Mouse (Mus musculus) heart, embryonic 14.5 days (tissue): Measurements from ENCODE around the gene Ttll1. TPM values are rescaled to one million over a fixed set of nuclear protein-coding genes. Genes with fewer than 3 reads are reported as not detected.

Experiments
- ATAC-seq: fragments of 200-750 bp; cut with Nextera tagmentation; 2 replicates; pipeline ENCODE4 v1.8.0; 2017; ENCODE audit warnings: low read depth, moderate TSS enrichment; ENCODE audit not compliant: insufficient number of reproducible peaks, insufficient read depth, low FRiP score
- H3K27ac ChIP-seq, 2 experiments: fragments of 200-500 bp in 1 of 2; fragments of 300-500 bp in 1 of 2; sonication (generic) in 1 of 2; replicated peaks in 1 of 2; 2 replicates each; pipeline ENCODE4 v1.5.1; 2012 to 2014; ENCODE audit warnings: low read depth in 2 of 2, low read length in 2 of 2, control low read depth in 1 of 2, mild to moderate bottlenecking in 1 of 2, mixed read lengths in 1 of 2; ENCODE audit not compliant: control insufficient read depth in 1 of 2, insufficient read depth in 1 of 2
- H3K27me3 ChIP-seq: fragments of 300-500 bp; sonication (generic); 2 replicates; pipeline ENCODE4 v1.6.1; 2014; ENCODE audit warnings: mild to moderate bottlenecking, low read length, control low read depth; ENCODE audit not compliant: control insufficient read depth, insufficient read depth
- H3K36me3 ChIP-seq: fragments of 300-500 bp; sonication (generic); 2 replicates; pipeline ENCODE4 v1.6.1; 2014; ENCODE audit warnings: mild to moderate bottlenecking, control low read depth, low read length, mixed read lengths; ENCODE audit not compliant: control insufficient read depth, insufficient read depth
- H3K4me1 ChIP-seq, 2 experiments: fragments of 200-500 bp in 1 of 2; fragments of 300-500 bp in 1 of 2; sonication (generic) in 1 of 2; 2 replicates each; pipeline ENCODE4 v1.6.1; 2012 to 2014; ENCODE audit warnings: low read length in 2 of 2, control low read depth in 1 of 2, mixed read lengths in 1 of 2; ENCODE audit not compliant: control insufficient read depth in 2 of 2, insufficient read depth in 2 of 2
- H3K4me2 ChIP-seq: fragments of 300-500 bp; sonication (generic); 2 replicates; pipeline ENCODE4 v1.6.1; 2014; ENCODE audit warnings: mild to moderate bottlenecking, low read length
- H3K4me3 ChIP-seq, 2 experiments: fragments of 200-500 bp in 1 of 2; fragments of 300-500 bp in 1 of 2; sonication (generic) in 1 of 2; 2 replicates each; pipeline ENCODE4 v1.5.1; 2012 to 2014; ENCODE audit warnings: low read length in 2 of 2, mild to moderate bottlenecking in 2 of 2, control low read depth in 1 of 2, low read depth in 1 of 2, moderate library complexity in 1 of 2; ENCODE audit not compliant: control insufficient read depth in 1 of 2, insufficient read depth in 1 of 2
- H3K9ac ChIP-seq: fragments of 300-500 bp; sonication (generic); 2 replicates; pipeline ENCODE4 v1.6.1; 2014; ENCODE audit warnings: mild to moderate bottlenecking, low read length
- H3K9me3 ChIP-seq: fragments of 300-500 bp; sonication (generic); 2 replicates; pipeline ENCODE4 v1.6.1; 2016; ENCODE audit warnings: low read length, control low read depth; ENCODE audit not compliant: control insufficient read depth
- WGBS: fragments of 180-500 bp; shearing (Covaris S2); extraction: QIAGEN DNeasy Blood & Tissue Kit; methylation state at CpG from one replicate; pipeline ENCODE4 v1.1.7; 2014; 5-methylcytosine and 5-hydroxymethylcytosine counted together
- polyA plus RNA-seq: library from polyadenylated mRNA; unstranded; fragments of >200 nt; fragmentation: Nextera tagmentation; extraction: Ambion mirVana; gene quantifications from 2 replicates; pipeline ENCODE4 v1.2.1, GENCODE M21; 2014

Gene Ttll1
- polyA plus RNA-seq, 1 experiment from 2014 or later = 17.8 TPM

- Histone ChIP-seq H3K27ac (peak overlapping the region; percentile 52 to 59), H3K9ac (no peak overlapping the region), H3K4me3 (no peak overlapping the region), H3K4me1 (peaks cover 38 to 61% of the 10 kb centered on the region in 2 experiments), H3K9me3 (no peaks in the 10 kb centered on the region), H3K36me3 (peaks cover 23% of the 10 kb centered on the region), H3K4me2 (peak overlapping the region; percentile 71; the same call in 1 of the 2 replicates), H3K27me3 (no peaks in the 10 kb centered on the region)
- WGBS = 73% methylated on average over 9 of the region's 9 CpGs
- no peak for ATAC-seq
Measured at GRCm38 (mm10) chr15:83530233-83530632, 19.5 kb upstream of the Ttll1 start.

- Histone ChIP-seq H3K36me3 (peaks cover 23% of the 10 kb centered on the region), H3K4me1 (peaks cover 38 to 61% of the 10 kb centered on the region in 2 experiments), H3K4me2 (peak overlapping the region; percentile 71), H3K27ac (peak overlapping the region; percentile 4 to 59; a peak in 3 of 4 replicates), H3K27me3 (no peaks in the 10 kb centered on the region), H3K9me3 (no peaks in the 10 kb centered on the region), H3K9ac (no peak overlapping the region), H3K4me3 (no peak overlapping the region)
- WGBS = 65% methylated on average over 5 of the region's 5 CpGs
- ATAC-seq = no peak
Measured at GRCm38 (mm10) chr15:83529765-83530164, 19.1 kb upstream of the Ttll1 start.

GRCm38 (mm10) chr15:83528892-83529291, 18.2 kb upstream of the Ttll1 start:
- Histone ChIP-seq H3K9ac (no peak overlapping the region), H3K4me1 (peaks cover 45 to 61% of the 10 kb centered on the region in 2 experiments), H3K36me3 (peaks cover 20% of the 10 kb centered on the region), H3K27ac (peak overlapping the region in 1 of 2 experiments; percentile 24; a peak in 2 of 4 replicates), H3K27me3 (no peaks in the 10 kb centered on the region), H3K9me3 (no peaks in the 10 kb centered on the region), H3K4me3 (no peak overlapping the region), H3K4me2 (peak overlapping the region; percentile 71)
- 34% methylated on average over 4 of the region's 4 CpGs for WGBS
- no peak for ATAC-seq

GRCm38 (mm10) chr15:83527747-83528146, 17.1 kb upstream of the Ttll1 start:
- no peak for ATAC-seq
- peak overlapping the region; percentile 71 for H3K4me2 ChIP-seq
- WGBS = 57% methylated on average over 2 of the region's 2 CpGs
- H3K9ac ChIP-seq = peak overlapping the region; percentile 77
- peaks cover 52 to 68% of the 10 kb centered on the region in 2 experiments for H3K4me1 ChIP-seq
- H3K9me3 ChIP-seq = no peaks in the 10 kb centered on the region
- H3K36me3 ChIP-seq = peaks cover 19% of the 10 kb centered on the region
- H3K4me3 ChIP-seq = peak overlapping the region; percentile 69 to 71
- no peak overlapping the region for H3K27ac ChIP-seq
- H3K27me3 ChIP-seq = no peaks in the 10 kb centered on the region

GRCm38 (mm10) chr15:83527092-83527437, 16.4 kb upstream of the Ttll1 start:
- peak overlapping the region; percentile 43 to 58 for H3K27ac ChIP-seq
- H3K4me1 ChIP-seq = peaks cover 55 to 74% of the 10 kb centered on the region in 2 experiments
- H3K36me3 ChIP-seq = peaks cover 17% of the 10 kb centered on the region
- no peaks in the 10 kb centered on the region for H3K9me3 ChIP-seq
- H3K4me3 ChIP-seq = peak overlapping the region; percentile 69 to 71
- no peaks in the 10 kb centered on the region for H3K27me3 ChIP-seq
- H3K9ac ChIP-seq = peak overlapping the region; percentile 77
- no peak for ATAC-seq
- peak overlapping the region; percentile 71 for H3K4me2 ChIP-seq
- 1% methylated on average over 26 of the region's 26 CpGs for WGBS

GRCm38 (mm10) chr15:83526424-83527091, 15.9 kb upstream of the Ttll1 start, which contains the start of gene Bik:
TSS of gene Bik (plus strand) at chr15:83526862.
- H3K27ac ChIP-seq = peak within 1 kb of the TSS; percentile 43 to 58
- WGBS = under 1% methylated on average over 42 of the region's 45 CpGs
- no peaks in the 10 kb centered on the region for H3K9me3 ChIP-seq
- peaks cover 12% of the 10 kb centered on the region for H3K36me3 ChIP-seq
- peak; percentile 31 for ATAC-seq
- peak within 1 kb of the TSS; percentile 71 for H3K4me2 ChIP-seq
- H3K9ac ChIP-seq = peak within 1 kb of the TSS; percentile 77
- H3K4me1 ChIP-seq = peaks cover 57 to 78% of the 10 kb centered on the region in 2 experiments
- no peaks in the 10 kb centered on the region for H3K27me3 ChIP-seq
- peak within 1 kb of the TSS; percentile 69 to 71 for H3K4me3 ChIP-seq

- no peak for ATAC-seq
- Histone ChIP-seq H3K9ac (peak overlapping the region; percentile 59), H3K27ac (peak overlapping the region; percentile 95 to 96), H3K4me3 (peak overlapping the region; percentile 2 to 8; a peak in 2 of 4 replicates), H3K4me1 (peaks cover 43 to 67% of the 10 kb centered on the region in 2 experiments), H3K9me3 (no peaks in the 10 kb centered on the region), H3K4me2 (peak overlapping the region; percentile 71), H3K27me3 (no peaks in the 10 kb centered on the region), H3K36me3 (no peaks in the 10 kb centered on the region)
- 63% methylated on average over 3 of the region's 3 CpGs for WGBS
Measured at GRCm38 (mm10) chr15:83524333-83524729, 13.6 kb upstream of the Ttll1 start.
